Mouse (Mus musculus) stomach, embryonic 14.5 days (tissue): Measurements from ENCODE around the gene Olfr103. TPM values are rescaled to one million over a fixed set of nuclear protein-coding genes. Genes with fewer than 3 reads are reported as not detected.

Experiments
- polyA plus RNA-seq: library from polyadenylated mRNA; unstranded; fragments of >200 nt; fragmentation: Nextera tagmentation; extraction: Ambion mirVana; gene quantifications from 2 replicates; pipeline ENCODE4 v1.2.1, GENCODE M21; 2014

The Olfr103 gene
- polyA plus RNA-seq, 1 experiment from 2014 or later: not detected

Other genes with a start within 250 kb of the Olfr103 start
- gene Olfr91, start 241.4 kb downstream of the Olfr103 start, polyA plus RNA-seq: not detected in 2 replicates
- not detected in 2 replicates for gene Olfr92, start 219.6 kb downstream of the Olfr103 start, polyA plus RNA-seq
- gene Olfr93, start 178.2 kb downstream of the Olfr103 start, polyA plus RNA-seq: not detected in 2 replicates
- not detected in 2 replicates for gene Ubd, start 145.8 kb downstream of the Olfr103 start, polyA plus RNA-seq
- gene Olfr94, start 138.7 kb downstream of the Olfr103 start, polyA plus RNA-seq: not detected in 2 replicates
- not detected in 2 replicates for gene Olfr95, start 126.6 kb downstream of the Olfr103 start, polyA plus RNA-seq
- gene Olfr96, start 119.6 kb downstream of the Olfr103 start, polyA plus RNA-seq: not detected in 2 replicates
- not detected in 2 replicates for gene Olfr97, start 102.4 kb downstream of the Olfr103 start, polyA plus RNA-seq
- not detected in 2 replicates for gene Olfr98, start 75.9 kb downstream of the Olfr103 start, polyA plus RNA-seq
- 2.9 and 4.3 TPM in 2 replicates for gene H2-M3, start 69.5 kb downstream of the Olfr103 start, polyA plus RNA-seq
- not detected in 2 replicates for gene Olfr99, start 56.2 kb downstream of the Olfr103 start, polyA plus RNA-seq
- not detected in 2 replicates for gene Olfr101, start 35.4 kb downstream of the Olfr103 start, polyA plus RNA-seq
- gene Olfr102, start 22.6 kb downstream of the Olfr103 start, polyA plus RNA-seq: not detected in 2 replicates
- not detected in 2 replicates for gene Olfr104-ps, start 19.9 kb upstream of the Olfr103 start, polyA plus RNA-seq
- not detected in 2 replicates for gene Olfr105-ps, start 39.3 kb upstream of the Olfr103 start, polyA plus RNA-seq
- not detected in 2 replicates for gene Olfr106-ps, start 50.7 kb upstream of the Olfr103 start, polyA plus RNA-seq
- gene Olfr107, start 59.5 kb upstream of the Olfr103 start, polyA plus RNA-seq: not detected in 2 replicates
- gene Olfr108, start 105.8 kb upstream of the Olfr103 start, polyA plus RNA-seq: not detected in 2 replicates
- gene Olfr109, start 119.2 kb upstream of the Olfr103 start, polyA plus RNA-seq: not detected in 2 replicates
- not detected in 2 replicates for gene H2-M2, start 143.9 kb upstream of the Olfr103 start, polyA plus RNA-seq
- not detected in 2 replicates for gene Olfr110, start 152.8 kb upstream of the Olfr103 start, polyA plus RNA-seq
- not detected in 2 replicates for gene Olfr111, start 168.3 kb upstream of the Olfr103 start, polyA plus RNA-seq
- not detected in 2 replicates for gene Olfr112, start 229.8 kb upstream of the Olfr103 start, polyA plus RNA-seq
- gene Olfr113, start 238.0 kb upstream of the Olfr103 start, polyA plus RNA-seq: not detected in 2 replicates